Mouse (Mus musculus) megakaryocyte, embryonic 14.5 days (primary cell): ENCODE results near the gene Has3. TPM values are rescaled to one million over a fixed set of nuclear protein-coding genes. Genes with fewer than 3 reads are reported as not detected.
"Not testable (repeated sequence)": the region's sequence is repeated elsewhere in the genome, so short reads cannot be mapped to it uniquely, and the experiment has no call there.

Experiments used
- H3K27me3 ChIP-seq: replicated peaks from 2 replicates; pipeline ENCODE3; 2012; ENCODE audit warnings: inconsistent platforms
- H3K36me3 ChIP-seq: replicated peaks from 2 replicates; pipeline ENCODE3; 2012; ENCODE audit warnings: low read length, inconsistent platforms, mixed read lengths
- H3K4me1 ChIP-seq: 2 replicates; pipeline ENCODE4 v1.6.1; 2012; ENCODE audit warnings: inconsistent platforms
- H3K4me3 ChIP-seq: replicated peaks from 2 replicates; pipeline ENCODE3; 2012; ENCODE audit warnings: moderate library complexity, mild to moderate bottlenecking, inconsistent platforms
- H3K9me3 ChIP-seq: 2 replicates; pipeline ENCODE4 v1.6.1; 2012; ENCODE audit warnings: inconsistent platforms
- FLI1 ChIP-seq: IDR thresholded peaks from 2 replicates; pipeline ENCODE4 v1.6.1; 2012; ENCODE audit warnings: low read length, inconsistent platforms, mixed read lengths
- GATA1 ChIP-seq: IDR thresholded peaks from 3 replicates; pipeline ENCODE4 v1.6.1; 2012; ENCODE audit warnings: mixed read lengths, low read length, inconsistent platforms, borderline replicate concordance
- polyA plus RNA-seq: library from polyadenylated mRNA; stranded (reverse); fragments of >175 nt; gene quantifications from 2 replicates; pipeline ENCODE4 v1.2.3, GENCODE M21; 2012; ENCODE audit warnings: low replicate concordance; ENCODE audit not compliant: insufficient read depth

Gene Has3
- polyA plus RNA-seq, 1 experiment: not detected

GRCm38 (mm10) chr8:106854534-106855241 lies 15.4 kb upstream of the Has3 start:
- Histone ChIP-seq H3K27me3 (peaks cover 27% of the 10 kb centered on the region), H3K9me3 (no peaks in the 10 kb centered on the region), H3K4me3 (no peak overlapping the region), H3K4me1 (peaks cover 11% of the 10 kb centered on the region), H3K36me3 (no peaks in the 10 kb centered on the region)
- TF ChIP-seq FLI1 (no peak), GATA1 (no peak)

- Histone ChIP-seq H3K27me3 (peaks cover 29% of the 10 kb centered on the region), H3K9me3 (no peaks in the 10 kb centered on the region), H3K36me3 (no peaks in the 10 kb centered on the region), H3K4me1 (peaks cover 8% of the 10 kb centered on the region), H3K4me3 (no peak overlapping the region)
- TF ChIP-seq FLI1 (no peak), GATA1 (no peak)
Measured at GRCm38 (mm10) chr8:106855242-106855562, 14.8 kb upstream of the Has3 start.

- Histone ChIP-seq H3K27me3 (peaks cover 46% of the 10 kb centered on the region), H3K4me3 (no peak overlapping the region), H3K4me1 (0 out of 2 replicates have a peak, but pooled peaks cover 3% of the 10 kb centered on the region), H3K9me3 (peaks cover 4% of the 10 kb centered on the region; the same call in 1 of the 2 replicates), H3K36me3 (no peaks in the 10 kb centered on the region)
- TF ChIP-seq GATA1 (no peak), FLI1 (no peak)
Measured at GRCm38 (mm10) chr8:106862845-106863244, 7.2 kb upstream of the Has3 start.

DNA sequence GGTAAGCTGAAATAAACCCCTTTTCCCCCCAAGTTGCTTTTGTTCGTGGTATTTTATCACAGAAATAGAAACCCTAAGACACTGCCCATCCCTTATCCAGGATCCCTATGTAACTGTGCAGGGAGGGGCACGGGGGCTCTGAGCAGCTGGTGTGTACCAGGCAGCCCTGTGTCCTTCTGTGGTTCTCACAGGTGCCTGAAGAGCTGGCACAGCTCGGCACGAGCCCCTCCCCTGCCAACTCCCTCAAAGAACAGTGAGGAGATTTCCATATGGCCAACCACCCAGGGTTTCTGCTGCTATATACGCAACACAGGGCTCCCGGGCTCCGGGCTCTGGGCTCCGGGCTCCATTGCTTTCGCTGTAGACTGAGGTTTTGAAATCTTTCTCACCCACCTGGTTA lies 4.7 kb upstream of the Has3 start:
- Histone ChIP-seq H3K9me3 (peaks cover 4% of the 10 kb centered on the region; the same call in 1 of the 2 replicates), H3K27me3 (peaks cover 62% of the 10 kb centered on the region), H3K4me1 (peaks cover 7% of the 10 kb centered on the region), H3K36me3 (no peaks in the 10 kb centered on the region), H3K4me3 (no peak overlapping the region)
- TF ChIP-seq FLI1 (no peak), GATA1 (no peak)

- Histone ChIP-seq H3K36me3 (peaks cover 25% of the 10 kb centered on the region), H3K4me3 (peak overlapping the region; percentile 86), H3K4me1 (peaks cover 35% of the 10 kb centered on the region), H3K9me3 (no peaks in the 10 kb centered on the region), H3K27me3 (peaks cover 77% of the 10 kb centered on the region)
- TF ChIP-seq FLI1 (no peak), GATA1 (no peak)
Measured at GRCm38 (mm10) chr8:106870537-106871327, 690 bp downstream of the Has3 start.

GRCm38 (mm10) chr8:106871328-106871926 lies 1.4 kb downstream of the Has3 start:
- H3K4me1 ChIP-seq: peaks cover 35% of the 10 kb centered on the region
- peaks cover 72% of the 10 kb centered on the region for H3K27me3 ChIP-seq
- H3K36me3 ChIP-seq: peaks cover 31% of the 10 kb centered on the region
- TF ChIP-seq GATA1: no peak
- TF ChIP-seq FLI1: no peak
- H3K4me3 ChIP-seq: peak overlapping the region; percentile 86
- H3K9me3 ChIP-seq: no peaks in the 10 kb centered on the region

- H3K36me3 ChIP-seq: peaks cover 36% of the 10 kb centered on the region
- TF ChIP-seq FLI1 (no peak), GATA1 (no peak)
Measured at GRCm38 (mm10) chr8:106871931-106872371, 1.9 kb downstream of the Has3 start.

DNA sequence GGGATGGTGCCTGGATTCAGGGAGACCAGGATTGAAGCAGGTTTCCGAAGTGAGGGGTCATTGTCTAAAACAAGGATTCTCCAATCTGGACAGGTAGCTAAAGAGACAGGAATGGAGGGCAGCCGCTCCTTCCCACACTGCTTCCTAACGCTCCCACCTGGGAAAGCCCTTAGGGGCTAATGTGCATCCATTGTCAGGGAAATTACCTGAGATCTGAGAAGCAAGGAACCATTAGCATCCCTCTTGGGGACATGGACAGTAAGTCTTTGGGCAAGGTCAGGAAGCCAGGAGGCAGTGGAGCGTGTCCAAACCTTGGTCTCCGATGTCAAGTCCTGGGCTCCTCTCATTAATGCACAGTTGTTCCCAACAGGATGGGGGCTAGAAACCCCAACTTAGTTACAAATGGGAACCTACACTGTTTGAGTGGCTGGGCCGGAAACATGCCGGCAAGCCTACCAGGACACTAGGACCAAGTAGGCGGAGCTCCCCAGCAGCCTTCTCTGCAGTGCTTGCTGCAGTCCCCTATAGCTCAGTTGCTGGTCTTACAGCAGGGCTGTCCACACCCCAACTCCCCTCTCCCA lies 2.5 kb downstream of the Has3 start:
- no peak for TF ChIP-seq FLI1
- no peak for TF ChIP-seq GATA1

More at GRCm38 (mm10) chr8:106871931-106872371, 1.9 kb downstream of the Has3 start:
- Histone ChIP-seq H3K4me1 (peaks cover 35% of the 10 kb centered on the region), H3K27me3 (peaks cover 69% of the 10 kb centered on the region), H3K4me3 (peak overlapping the region; percentile 67), H3K9me3 (no peaks in the 10 kb centered on the region)

DNA sequence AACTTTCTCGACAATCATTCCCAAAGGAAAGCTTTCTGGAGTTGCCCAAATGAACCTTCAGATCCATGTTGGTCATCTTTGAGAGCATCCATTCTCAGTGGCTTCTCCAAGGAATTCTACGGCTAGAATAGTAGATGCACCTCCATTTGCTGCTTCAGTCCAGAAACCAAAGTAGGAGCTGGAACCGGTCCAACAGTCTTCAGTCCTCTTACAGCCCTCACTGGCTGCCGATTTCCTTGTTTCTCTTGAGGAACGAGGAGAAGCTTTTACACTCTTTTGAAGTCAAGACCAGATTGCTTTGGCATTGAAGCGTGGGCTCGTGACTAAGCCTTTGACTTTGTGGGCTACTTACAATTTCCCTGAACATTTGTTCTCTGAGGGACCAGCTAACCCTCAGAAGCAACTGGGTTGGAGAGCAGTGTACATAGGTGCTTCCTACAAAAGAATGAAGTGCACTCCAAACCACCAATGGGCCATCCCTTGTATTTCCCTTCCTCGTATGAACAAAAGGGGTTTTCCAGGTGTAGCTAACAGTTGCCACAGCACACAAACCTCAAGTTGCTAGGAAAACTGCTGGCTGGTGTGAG lies 10.2 kb downstream of the Has3 start:
- Histone ChIP-seq H3K4me1 (no peaks in the 10 kb centered on the region), H3K9me3 (no peaks in the 10 kb centered on the region), H3K4me3 (no peak overlapping the region), H3K27me3 (no peaks in the 10 kb centered on the region), H3K36me3 (peaks cover 97% of the 10 kb centered on the region)
- TF ChIP-seq GATA1: no peak
- no peak for TF ChIP-seq FLI1

More for the DNA sequence above, 2.5 kb downstream of the Has3 start:
- no peak overlapping the region for H3K4me3 ChIP-seq
- no peaks in the 10 kb centered on the region for H3K9me3 ChIP-seq
- H3K36me3 ChIP-seq: peaks cover 42% of the 10 kb centered on the region
- H3K4me1 ChIP-seq: peaks cover 35% of the 10 kb centered on the region
- H3K27me3 ChIP-seq: peaks cover 63% of the 10 kb centered on the region

DNA sequence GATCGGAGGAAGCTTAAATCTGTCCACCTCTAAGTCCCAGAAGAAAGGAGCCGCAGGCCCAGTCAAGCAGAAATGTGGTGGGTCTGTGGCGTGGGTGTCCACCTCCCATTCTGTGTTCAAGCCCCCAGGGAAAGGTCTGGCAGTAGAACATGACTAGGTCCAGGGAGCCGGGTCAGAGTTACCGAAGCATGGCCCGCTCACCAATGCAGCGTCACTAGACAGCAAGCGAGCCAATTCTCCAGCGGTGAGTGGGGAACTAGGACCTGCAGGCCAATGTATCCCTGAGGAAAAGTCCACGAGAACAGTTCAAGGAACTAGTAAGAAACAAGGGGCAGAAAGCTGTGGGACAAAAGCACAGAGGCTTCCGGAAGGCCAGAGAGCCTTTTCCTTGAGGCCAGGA lies 14.1 kb downstream of the Has3 start:
- H3K9me3 ChIP-seq, H3K27me3 ChIP-seq: not testable (repeated sequence)
- H3K36me3 ChIP-seq: peaks cover 84% of the 10 kb centered on the region

GRCm38 (mm10) chr8:106884826-106885400 lies 14.9 kb downstream of the Has3 start:
- Histone ChIP-seq H3K36me3 (peaks cover 76% of the 10 kb centered on the region), H3K4me1 (peaks cover 26% of the 10 kb centered on the region)
- H3K27me3 ChIP-seq, H3K9me3 ChIP-seq, H3K4me3 ChIP-seq: not testable (repeated sequence)

More for the DNA sequence above, 14.1 kb downstream of the Has3 start:
- H3K4me1 ChIP-seq: peaks cover 17% of the 10 kb centered on the region
- not testable (repeated sequence) for H3K4me3 ChIP-seq
